Mouse (Mus musculus): ENCODE data around the gene Pald1. TPM values are rescaled to one million over a fixed set of nuclear protein-coding genes. Genes with fewer than 3 reads are reported as not detected.
A peak's percentile ranks its signal among the peaks of the same experiment; 100 is the strongest.

Gene Pald1
- polyA plus RNA-seq, 1 experiment from 2014 or later: 27.8 TPM

GRCm38 (mm10) chr10:61402480-61402879, 19.1 kb upstream of the Pald1 start:
- 79% methylated on average over 5 of the region's 5 CpGs for WGBS

DNA sequence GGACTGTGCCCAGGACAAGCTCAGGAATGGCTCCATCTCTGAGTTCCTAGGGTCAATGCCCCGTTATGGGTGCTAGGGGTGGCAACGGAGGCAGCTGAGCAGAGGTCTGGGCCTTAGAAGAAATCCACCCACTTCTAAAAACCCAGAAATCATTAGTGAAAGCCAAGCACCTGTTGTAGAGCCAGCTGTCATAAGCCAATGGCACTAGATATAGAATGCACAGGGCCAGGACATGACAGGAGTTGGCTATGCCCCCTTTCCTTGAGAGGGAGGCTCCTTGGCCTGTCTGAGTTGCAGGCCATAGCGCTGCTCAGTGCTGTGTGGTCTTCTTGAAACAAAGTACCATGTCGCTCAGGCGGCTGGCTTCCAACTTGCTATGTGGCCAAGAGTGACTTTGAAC, 17.1 kb upstream of the Pald1 start:
- H3K27me3 ChIP-seq (replicated peaks): no peaks in the 10 kb centered on the region
- H3K9ac ChIP-seq (replicated peaks): no peak overlapping the region
- 91% methylated on average over 5 of the region's 5 CpGs for WGBS
- no peak for ATAC-seq (ENCODE audit: low FRiP score)
- H3K27ac ChIP-seq (replicated peaks): no peak overlapping the region
- 0 out of 2 replicates have a peak, but pooled peaks cover 2% of the 10 kb centered on the region for H3K4me1 ChIP-seq
- no peaks in the 10 kb centered on the region for H3K9me3 ChIP-seq (replicated peaks)
- no peak overlapping the region for H3K4me3 ChIP-seq (replicated peaks)
- no peaks in the 10 kb centered on the region for H3K36me3 ChIP-seq
- H3K4me2 ChIP-seq: no peak overlapping the region

More at GRCm38 (mm10) chr10:61402480-61402879, 19.1 kb upstream of the Pald1 start:
- no peak overlapping the region for H3K4me2 ChIP-seq
- H3K27me3 ChIP-seq (replicated peaks): no peaks in the 10 kb centered on the region; the same call in 1 of the 2 replicates
- no peaks in the 10 kb centered on the region for H3K36me3 ChIP-seq
- H3K4me1 ChIP-seq: 0 out of 2 replicates have a peak, but pooled peaks cover 2% of the 10 kb centered on the region
- no peaks in the 10 kb centered on the region for H3K9me3 ChIP-seq (replicated peaks)
- H3K9ac ChIP-seq (replicated peaks): no peak overlapping the region
- no peak overlapping the region for H3K4me3 ChIP-seq (replicated peaks)
- ATAC-seq (ENCODE audit: low FRiP score): no peak
- H3K27ac ChIP-seq (replicated peaks): no peak overlapping the region

DNA sequence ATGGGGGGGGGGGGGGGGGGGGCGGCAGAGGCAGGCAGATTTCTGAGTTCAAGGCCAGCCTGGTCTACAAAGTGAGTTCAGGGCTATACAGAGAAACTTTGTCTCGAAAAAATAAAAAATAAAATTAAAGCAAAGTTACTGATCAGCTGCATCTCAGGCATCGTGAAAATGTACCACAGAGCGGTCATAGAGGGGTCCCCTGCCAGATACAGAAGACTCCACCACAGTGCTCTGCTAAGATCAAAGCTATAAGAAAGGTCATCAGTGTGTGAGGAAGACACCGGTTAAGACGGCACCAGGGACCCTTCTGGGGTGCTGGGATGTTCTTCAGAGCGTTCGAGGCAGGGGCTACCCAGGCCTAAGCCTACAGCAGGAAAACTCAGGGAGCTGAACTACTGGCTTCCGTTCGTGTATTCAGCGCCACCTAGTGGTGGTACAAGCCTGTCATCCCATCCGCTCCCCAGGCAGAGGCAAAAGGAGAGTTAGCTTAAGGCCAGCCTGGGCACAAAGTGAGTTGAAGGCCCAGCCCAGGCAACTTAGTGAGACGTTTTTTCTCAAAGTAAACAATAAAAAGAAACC, 15.9 kb upstream of the Pald1 start:
- Histone ChIP-seq H3K4me3 (replicated peaks) (no peak overlapping the region), H3K4me1 (0 out of 2 replicates have a peak, but pooled peaks cover 5% of the 10 kb centered on the region), H3K4me2 (no peak overlapping the region), H3K36me3 (no peaks in the 10 kb centered on the region), H3K27ac (replicated peaks) (no peak overlapping the region), H3K27me3 (replicated peaks) (no peaks in the 10 kb centered on the region), H3K9ac (replicated peaks) (no peak overlapping the region), H3K9me3 (replicated peaks) (no peaks in the 10 kb centered on the region)
- WGBS: 23% methylated on average over 13 of the region's 13 CpGs
- peak; percentile 79; the same call in 1 of the 2 replicates for ATAC-seq (ENCODE audit: low FRiP score)

DNA sequence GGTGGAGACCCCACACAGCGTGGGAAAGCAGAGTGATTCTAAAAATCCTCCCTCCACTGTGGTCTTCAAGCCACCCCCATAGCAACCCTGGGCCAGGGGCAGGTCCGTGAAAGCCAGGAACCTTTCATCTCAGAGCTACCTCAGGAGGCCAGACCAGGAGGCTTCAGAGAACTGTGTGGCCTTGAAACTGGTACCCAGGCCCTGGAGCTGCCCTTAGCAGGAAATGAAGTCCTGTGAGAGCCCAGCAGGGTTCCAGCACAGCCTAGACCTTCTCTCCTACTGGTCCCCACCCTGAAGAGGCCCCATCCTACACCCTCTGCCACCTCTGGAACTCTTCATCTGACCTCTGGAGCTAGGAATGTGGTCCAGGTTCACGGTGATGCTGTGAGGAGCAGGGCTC, 14.8 kb upstream of the Pald1 start:
- no peaks in the 10 kb centered on the region for H3K36me3 ChIP-seq
- 0 out of 2 replicates have a peak, but pooled peaks cover 5% of the 10 kb centered on the region for H3K4me1 ChIP-seq
- H3K9ac ChIP-seq (replicated peaks): no peak overlapping the region
- no peak for ATAC-seq (ENCODE audit: low FRiP score)
- no peaks in the 10 kb centered on the region for H3K9me3 ChIP-seq (replicated peaks)
- no peak overlapping the region for H3K27ac ChIP-seq (replicated peaks)
- WGBS: 64% methylated on average over 3 of the region's 3 CpGs
- no peak overlapping the region for H3K4me3 ChIP-seq (replicated peaks)
- H3K27me3 ChIP-seq (replicated peaks): no peaks in the 10 kb centered on the region
- no peak overlapping the region for H3K4me2 ChIP-seq

GRCm38 (mm10) chr10:61394476-61395136, 11.3 kb upstream of the Pald1 start:
- no peaks in the 10 kb centered on the region for H3K36me3 ChIP-seq
- no peaks in the 10 kb centered on the region for H3K9me3 ChIP-seq (replicated peaks)
- H3K9ac ChIP-seq (replicated peaks): no peak overlapping the region
- no peaks in the 10 kb centered on the region for H3K27me3 ChIP-seq (replicated peaks)
- WGBS: 36% methylated on average over 9 of the region's 9 CpGs
- H3K4me3 ChIP-seq (replicated peaks): no peak overlapping the region
- no peak overlapping the region for H3K27ac ChIP-seq (replicated peaks)
- no peak for ATAC-seq (ENCODE audit: low FRiP score)
- H3K4me2 ChIP-seq: no peak overlapping the region
- 0 out of 2 replicates have a peak, but pooled peaks cover 5% of the 10 kb centered on the region for H3K4me1 ChIP-seq

- Histone ChIP-seq H3K27ac (replicated peaks) (no peak overlapping the region), H3K27me3 (replicated peaks) (no peaks in the 10 kb centered on the region), H3K9me3 (replicated peaks) (no peaks in the 10 kb centered on the region), H3K4me3 (replicated peaks) (no peak overlapping the region), H3K4me1 (0 out of 2 replicates have a peak, but pooled peaks cover 3% of the 10 kb centered on the region), H3K4me2 (no peak overlapping the region), H3K36me3 (no peaks in the 10 kb centered on the region), H3K9ac (replicated peaks) (no peak overlapping the region)
- WGBS: 66% methylated on average over 4 of the region's 4 CpGs
- ATAC-seq (ENCODE audit: low FRiP score): no peak
Measured at GRCm38 (mm10) chr10:61392584-61392983, 9.3 kb upstream of the Pald1 start.

GRCm38 (mm10) chr10:61390148-61390547, 6.8 kb upstream of the Pald1 start:
- Histone ChIP-seq H3K4me3 (replicated peaks) (no peak overlapping the region), H3K27me3 (replicated peaks) (no peaks in the 10 kb centered on the region), H3K9me3 (replicated peaks) (no peaks in the 10 kb centered on the region), H3K4me2 (no peak overlapping the region), H3K9ac (replicated peaks) (no peak overlapping the region), H3K27ac (replicated peaks) (no peak overlapping the region; the same call in 1 of the 2 replicates), H3K4me1 (0 out of 2 replicates have a peak, but pooled peaks cover 3% of the 10 kb centered on the region), H3K36me3 (no peaks in the 10 kb centered on the region)
- ATAC-seq (ENCODE audit: low FRiP score): no peak
- WGBS: 51% methylated on average over 2 of the region's 2 CpGs

DNA sequence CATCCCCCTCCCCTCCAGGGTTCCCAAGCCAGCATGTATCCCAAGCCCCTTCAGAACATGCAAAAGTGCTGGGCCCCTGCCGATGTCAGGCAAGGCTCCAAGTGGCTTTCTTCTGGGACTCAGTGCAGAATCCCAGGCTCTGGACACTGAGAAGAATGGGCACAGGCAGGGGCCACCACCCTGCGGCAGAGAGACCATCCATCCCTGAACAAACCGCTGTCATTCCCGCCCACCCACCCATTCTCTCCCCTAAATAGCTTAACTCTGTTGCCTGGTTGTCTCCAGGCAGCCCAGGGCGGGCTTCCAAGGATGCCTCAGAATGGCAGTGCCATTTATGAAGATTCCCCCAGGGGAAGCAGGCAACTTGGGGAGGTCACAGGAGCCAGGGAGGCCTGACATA, 5.7 kb upstream of the Pald1 start:
- WGBS: 13% methylated on average over 5 of the region's 5 CpGs
- Histone ChIP-seq H3K4me1 (peaks cover 8% of the 10 kb centered on the region), H3K9me3 (replicated peaks) (no peaks in the 10 kb centered on the region), H3K27ac (replicated peaks) (no peak overlapping the region), H3K4me3 (replicated peaks) (no peak overlapping the region), H3K9ac (replicated peaks) (no peak overlapping the region), H3K4me2 (no peak overlapping the region), H3K27me3 (replicated peaks) (no peaks in the 10 kb centered on the region), H3K36me3 (no peaks in the 10 kb centered on the region)
- ATAC-seq (ENCODE audit: low FRiP score): peak; percentile 75

DNA sequence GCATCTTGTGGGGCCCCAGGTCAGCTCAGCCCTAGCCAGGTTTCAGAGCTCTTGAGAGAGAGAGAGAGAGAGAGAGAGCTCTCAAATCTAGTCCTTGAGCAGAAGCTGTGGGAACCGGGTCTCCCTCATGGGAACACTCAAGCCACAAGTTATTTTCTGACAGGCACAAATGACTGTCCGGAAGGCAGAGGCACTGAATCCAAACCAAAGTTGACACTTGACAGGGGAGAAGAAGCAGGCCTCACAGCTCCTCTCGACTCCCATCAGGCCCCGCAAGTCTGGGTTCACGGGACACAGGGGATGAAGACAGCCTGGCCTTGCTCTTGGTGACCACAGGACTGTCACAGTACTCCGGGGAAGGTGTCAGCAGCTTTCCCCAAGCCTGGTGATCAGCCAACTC, 3.0 kb upstream of the Pald1 start:
- H3K27ac ChIP-seq (replicated peaks): no peak overlapping the region
- ATAC-seq (ENCODE audit: low FRiP score): no peak
- 71% methylated on average over 6 of the region's 6 CpGs for WGBS

GRCm38 (mm10) chr10:61385174-61385573, 1.8 kb upstream of the Pald1 start:
- Histone ChIP-seq H3K4me2 (no peak overlapping the region), H3K27me3 (replicated peaks) (no peaks in the 10 kb centered on the region), H3K4me1 (peaks cover 38% of the 10 kb centered on the region), H3K36me3 (no peaks in the 10 kb centered on the region), H3K9ac (replicated peaks) (no peak overlapping the region), H3K4me3 (replicated peaks) (no peak overlapping the region), H3K27ac (replicated peaks) (no peak overlapping the region), H3K9me3 (replicated peaks) (no peaks in the 10 kb centered on the region)
- no peak for ATAC-seq (ENCODE audit: low FRiP score)
- 83% methylated on average over 6 of the region's 6 CpGs for WGBS

More for the DNA sequence above, 3.0 kb upstream of the Pald1 start:
- H3K4me2 ChIP-seq: no peak overlapping the region
- H3K36me3 ChIP-seq: no peaks in the 10 kb centered on the region
- H3K27me3 ChIP-seq (replicated peaks): no peaks in the 10 kb centered on the region
- H3K4me1 ChIP-seq: peaks cover 30% of the 10 kb centered on the region
- H3K9ac ChIP-seq (replicated peaks): no peak overlapping the region
- H3K9me3 ChIP-seq (replicated peaks): no peaks in the 10 kb centered on the region
- H3K4me3 ChIP-seq (replicated peaks): no peak overlapping the region

DNA sequence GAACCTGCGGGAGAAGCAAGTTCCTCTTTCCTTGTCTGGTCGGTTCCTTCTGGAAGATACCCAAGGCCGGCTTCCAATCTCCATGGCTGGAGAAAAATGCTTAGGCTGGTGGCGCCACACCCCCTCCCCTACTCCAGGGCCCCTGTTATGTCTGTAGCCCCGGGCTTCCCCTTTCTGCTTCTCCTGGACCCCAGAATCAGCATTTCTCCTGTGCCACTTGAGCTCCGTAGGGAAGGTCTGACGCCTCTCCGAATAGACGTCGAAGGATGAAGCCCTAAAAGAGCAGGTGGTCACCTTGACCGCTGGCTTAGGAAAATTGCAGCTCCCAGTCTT, 351 bp upstream of the Pald1 start:
- H3K9ac ChIP-seq (replicated peaks): peak overlapping the region; percentile 74
- H3K4me3 ChIP-seq (replicated peaks): peak overlapping the region; percentile 65
- peak; percentile 25 for ATAC-seq (ENCODE audit: low FRiP score)
- 2% methylated on average over 11 of the region's 11 CpGs for WGBS
- peaks cover 51% of the 10 kb centered on the region for H3K4me1 ChIP-seq
- no peaks in the 10 kb centered on the region for H3K27me3 ChIP-seq (replicated peaks)
- H3K9me3 ChIP-seq (replicated peaks): no peaks in the 10 kb centered on the region
- peak overlapping the region; percentile 81 for H3K4me2 ChIP-seq
- peak overlapping the region; percentile 79 for H3K27ac ChIP-seq (replicated peaks)
- no peaks in the 10 kb centered on the region for H3K36me3 ChIP-seq

- Histone ChIP-seq H3K4me2 (peak overlapping the region; percentile 81), H3K27ac (replicated peaks) (peak overlapping the region; percentile 79), H3K36me3 (no peaks in the 10 kb centered on the region), H3K9me3 (replicated peaks) (no peaks in the 10 kb centered on the region), H3K27me3 (replicated peaks) (no peaks in the 10 kb centered on the region), H3K9ac (replicated peaks) (peak overlapping the region; percentile 74), H3K4me3 (replicated peaks) (peak overlapping the region; percentile 65), H3K4me1 (peaks cover 64% of the 10 kb centered on the region)
- ATAC-seq (ENCODE audit: low FRiP score): no peak
- WGBS: under 1% methylated on average over 8 of the region's 8 CpGs
Measured at GRCm38 (mm10) chr10:61382281-61382731, 1.0 kb downstream of the Pald1 start.
